Comparison of ENCODE assay signal across 11 mouse cellular contexts in the genomic region with DNA sequence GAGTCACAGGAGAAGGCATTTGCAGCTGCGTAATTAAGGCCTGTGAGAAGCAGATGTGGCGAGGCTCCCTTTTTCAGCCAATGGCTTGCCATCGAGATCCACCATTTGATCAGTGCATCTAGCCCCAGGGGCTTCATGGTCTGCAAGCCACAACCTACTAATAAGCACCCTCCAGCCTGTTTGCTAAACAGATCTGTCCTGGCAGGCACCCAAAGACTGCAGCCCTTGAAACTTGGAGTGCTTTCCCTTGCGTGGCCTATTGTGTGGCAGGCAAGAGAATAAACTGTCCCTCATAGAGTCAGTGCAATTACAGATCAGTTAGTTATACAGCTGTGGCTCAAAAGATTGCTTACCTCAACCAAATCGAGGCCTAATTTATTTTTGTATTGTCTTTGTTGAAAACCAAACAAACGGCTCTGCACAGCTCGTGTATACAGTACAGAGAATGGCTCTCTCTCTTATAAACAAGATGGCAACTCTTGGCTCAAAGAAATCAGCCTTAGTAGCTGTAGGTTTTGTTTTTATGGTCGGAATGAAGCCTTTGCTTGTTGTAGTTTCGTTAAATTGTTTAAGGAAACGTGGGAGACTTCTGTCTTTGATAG.
DNase-seq lines count a peak whose midpoint lies in the region; ATAC-seq lines count a peak whose summit lies in the region.
"Had no signal": no experiment of that assay in that cellular context is flagged by ENCODE, and none has a peak within 500 bp of the region (broad histone marks: within the 10 kb centered on the region; RNA-seq: fewer than 3 reads in every experiment).

No protein-coding gene starts in this region.

- peaks cover 10% of the 10 kb centered on the region for H3K4me1 ChIP-seq in forebrain, embryonic 13.5 days
- peaks cover 12% of the 10 kb centered on the region for H3K4me1 ChIP-seq in neural tube, embryonic 13.5 days (replicated peaks)
- H3K4me1 ChIP-seq: limb, embryonic 13.5 days had no signal

- H3K9me3 ChIP-seq in forebrain, embryonic 13.5 days (replicated peaks): no peaks in the 10 kb centered on the region
- H3K9me3 ChIP-seq in neural tube, embryonic 13.5 days: no peaks in the 10 kb centered on the region
- H3K9me3 ChIP-seq: limb, embryonic 13.5 days had no signal

- H3K27ac ChIP-seq in forebrain, embryonic 13.5 days: peak overlapping the region; percentile 31; the same call in 1 of the 2 replicates
- peak overlapping the region; percentile 29 for H3K27ac ChIP-seq in neural tube, embryonic 13.5 days (replicated peaks)
- H3K27ac ChIP-seq: limb, embryonic 13.5 days had no signal

- H3K4me2 ChIP-seq in forebrain, embryonic 13.5 days: no peak overlapping the region
- H3K4me2 ChIP-seq in neural tube, embryonic 13.5 days: no peak overlapping the region
- H3K4me2 ChIP-seq: limb, embryonic 13.5 days had no signal

- no peak overlapping the region for H3K4me3 ChIP-seq in forebrain, embryonic 13.5 days
- no peak overlapping the region for H3K4me3 ChIP-seq in neural tube, embryonic 13.5 days
- H3K4me3 ChIP-seq: erythroblast, embryonic 14.5 days; limb, embryonic 13.5 days had no signal

- H3K36me3 ChIP-seq in forebrain, embryonic 13.5 days (ENCODE audit: poor library complexity, severe bottlenecking): no peaks in the 10 kb centered on the region
- H3K36me3 ChIP-seq in neural tube, embryonic 13.5 days: no peaks in the 10 kb centered on the region
- H3K36me3 ChIP-seq: limb, embryonic 13.5 days had no signal

- ATAC-seq in forebrain, embryonic 13.5 days: peak; percentile 84
- peak; percentile 91 for ATAC-seq in neural tube, embryonic 13.5 days (ENCODE audit: low read depth)
- ATAC-seq in CD4-positive, CD25-positive, alpha-beta regulatory T cell, adult 4 months: no peak

- H3K27me3 ChIP-seq in forebrain, embryonic 13.5 days: no peaks in the 10 kb centered on the region
- no peaks in the 10 kb centered on the region for H3K27me3 ChIP-seq in neural tube, embryonic 13.5 days

- 30% methylated on average over 10 of the region's 10 CpGs for WGBS in forebrain, embryonic 13.5 days
- 52% methylated on average over 10 of the region's 10 CpGs for WGBS in neural tube, embryonic 13.5 days

- no peak overlapping the region for H3K9ac ChIP-seq in forebrain, embryonic 13.5 days
- H3K9ac ChIP-seq in neural tube, embryonic 13.5 days: no peak overlapping the region
- H3K9ac ChIP-seq: limb, embryonic 13.5 days had no signal

- peak; percentile 84 for DNase-seq in heart, adult 11 months
- DNase-seq in heart, adult 8-10 months (ENCODE audit: low spot score): no peak
- peak; percentile 9 for DNase-seq in ovary, postnatal 36 days (ENCODE audit: low spot score)
- DNase-seq in ovary, adult 18-20 months (ENCODE audit: low spot score): no peak
- DNase-seq in layer of hippocampus, adult 11-12 months (ENCODE audit: low spot score): no peak
- DNase-seq: cerebellum, adult 18-20 months had no signal

Comparison
In these comparisons a context has a peak if more than half of its experiments do, and no peak if none do; other contexts are left out.
1. DNase-seq: peak in heart, adult 11 months (single experiment) and ovary, postnatal 36 days (single experiment); none in heart, adult 8-10 months (single experiment), ovary, adult 18-20 months (single experiment) and layer of hippocampus, adult 11-12 months (single experiment).